Mouse (Mus musculus) heart, postnatal 0 days (tissue): ENCODE measurements around the gene Stard8. TPM values are rescaled to one million over a fixed set of nuclear protein-coding genes. Genes with fewer than 3 reads are reported as not detected.

Experiments used
- ATAC-seq: fragments of 200-750 bp; cut with Nextera tagmentation; 2 replicates; pipeline ENCODE4 v1.8.0; 2017; ENCODE audit warnings: low read depth, moderate number of reproducible peaks, moderate library complexity; ENCODE audit not compliant: insufficient read depth
- DNase-seq: peaks from one replicate; pipeline ENCODE4 v3.0.0-alpha.2; 2016; ENCODE audit warnings: low spot score
- H3K27ac ChIP-seq: fragments of 300-500 bp; sonication (generic); 2 replicates; pipeline ENCODE4 v1.5.1; 2014; ENCODE audit warnings: low read depth, mild to moderate bottlenecking
- H3K27me3 ChIP-seq: fragments of 300-500 bp; sonication (generic); 2 replicates; pipeline ENCODE4 v1.6.1; 2014; ENCODE audit warnings: low read length, mixed read lengths; ENCODE audit not compliant: control insufficient read depth, insufficient read depth
- H3K36me3 ChIP-seq: fragments of 300-500 bp; sonication (generic); replicated peaks from 2 replicates; pipeline ENCODE4 v1.6.1; 2014; ENCODE audit warnings: low read length, mixed read lengths; ENCODE audit not compliant: control insufficient read depth, insufficient read depth
- H3K4me1 ChIP-seq: fragments of 300-500 bp; sonication (generic); 2 replicates; pipeline ENCODE4 v1.6.1; 2014; ENCODE audit warnings: antibody characterized with exemption; ENCODE audit not compliant: control insufficient read depth, insufficient read depth
- H3K4me2 ChIP-seq: fragments of 300-500 bp; sonication (generic); 2 replicates; pipeline ENCODE4 v1.6.1; 2014; ENCODE audit warnings: low read depth, mild to moderate bottlenecking, low read length, moderate library complexity
- H3K4me3 ChIP-seq: fragments of 300-500 bp; sonication (generic); 2 replicates; pipeline ENCODE4 v1.5.1; 2014; ENCODE audit warnings: low read depth, low read length
- H3K9ac ChIP-seq: fragments of 300-500 bp; sonication (generic); replicated peaks from 2 replicates; pipeline ENCODE4 v1.6.1; 2014; ENCODE audit warnings: low read depth, low read length, mixed read lengths
- H3K9me3 ChIP-seq: fragments of 300-500 bp; sonication (generic); replicated peaks from 2 replicates; pipeline ENCODE4 v1.6.1; 2016; ENCODE audit warnings: low read length; ENCODE audit not compliant: control insufficient read depth
- CTCF ChIP-seq: IDR thresholded peaks from 2 replicates; pipeline ENCODE4 v1.5.1; 2016; ENCODE audit warnings: antibody characterized with exemption, control low read depth, low read depth
- EP300 ChIP-seq: IDR thresholded peaks from 2 replicates; pipeline ENCODE4 v1.6.1; 2016; ENCODE audit warnings: antibody characterized with exemption, low read depth
- WGBS: fragments of 180-500 bp; shearing (Covaris S2); extraction: QIAGEN DNeasy Blood & Tissue Kit; methylation state at CpG from one replicate; pipeline ENCODE4 v1.1.7; 2014; 5-methylcytosine and 5-hydroxymethylcytosine counted together
- polyA plus RNA-seq: library from polyadenylated mRNA; unstranded; fragments of >200 nt; fragmentation: Nextera tagmentation; extraction: Ambion mirVana; gene quantifications from 2 replicates; pipeline ENCODE4 v1.2.1, GENCODE M21; 2015
- total RNA-seq: library from RNA; depleted of rRNA; stranded (reverse); fragments of >200 nt; gene quantifications from 2 replicates; pipeline ENCODE4 v1.2.3, GENCODE M21; 2014; ENCODE audit warnings: low replicate concordance

Gene Stard8
- total and polyA plus RNA-seq, 2 experiments from 2014 or later, result 14.5 to 42.0 TPM

GRCm38 (mm10) chrX:99016987-99017386 is 13.9 kb downstream of the Stard8 start:
- ATAC-seq (no peak), DNase-seq (no peak)
- 46% methylated on average over 8 of the region's 8 CpGs for WGBS
- Histone ChIP-seq H3K27me3 (no peaks in the 10 kb centered on the region; the same call in 1 of the 2 replicates), H3K9me3 (no peaks in the 10 kb centered on the region), H3K27ac (no peak overlapping the region), H3K36me3 (no peaks in the 10 kb centered on the region), H3K4me1 (no peaks in the 10 kb centered on the region), H3K4me3 (no peak overlapping the region), H3K4me2 (no peak overlapping the region), H3K9ac (no peak overlapping the region)
- no peak for TF ChIP-seq CTCF
- TF ChIP-seq EP300, result no peak

- no peaks in the 10 kb centered on the region for H3K36me3 ChIP-seq
- DNase-seq (no peak), ATAC-seq (no peak)
- H3K9me3 ChIP-seq, result no peaks in the 10 kb centered on the region
- no peaks in the 10 kb centered on the region; the same call in 1 of the 2 replicates for H3K27me3 ChIP-seq
- no peaks in the 10 kb centered on the region for H3K4me1 ChIP-seq
- TF ChIP-seq CTCF (no peak), EP300 (no peak)
- 77% methylated on average over 6 of the region's 6 CpGs for WGBS
- H3K27ac ChIP-seq, result no peak overlapping the region
- H3K4me2 ChIP-seq, result no peak overlapping the region
- H3K9ac ChIP-seq, result no peak overlapping the region
- H3K4me3 ChIP-seq, result no peak overlapping the region
These were observed 14.8 kb downstream of the Stard8 start for GRCm38 (mm10) chrX:99017874-99018273.

- H3K36me3 ChIP-seq, result no peaks in the 10 kb centered on the region
- no peak overlapping the region for H3K4me2 ChIP-seq
- TF ChIP-seq CTCF (no peak), EP300 (no peak)
- no peaks in the 10 kb centered on the region for H3K4me1 ChIP-seq
- ATAC-seq (no peak), DNase-seq (no peak)
- no peak overlapping the region for H3K9ac ChIP-seq
- no peak overlapping the region for H3K27ac ChIP-seq
- no peak overlapping the region for H3K4me3 ChIP-seq
- H3K9me3 ChIP-seq, result no peaks in the 10 kb centered on the region
- 80% methylated on average over 4 of the region's 4 CpGs for WGBS
- no peaks in the 10 kb centered on the region; the same call in 1 of the 2 replicates for H3K27me3 ChIP-seq
These were observed 16.3 kb downstream of the Stard8 start for GRCm38 (mm10) chrX:99019303-99019702.

- H3K9me3 ChIP-seq, result no peaks in the 10 kb centered on the region
- no peaks in the 10 kb centered on the region for H3K36me3 ChIP-seq
- no peak overlapping the region for H3K4me3 ChIP-seq
- no peak overlapping the region for H3K9ac ChIP-seq
- TF ChIP-seq EP300, result no peak
- TF ChIP-seq CTCF, result no peak
- no peaks in the 10 kb centered on the region for H3K4me1 ChIP-seq
- DNase-seq, result no peak
- 57% methylated on average over 4 of the region's 4 CpGs for WGBS
- no peak overlapping the region for H3K4me2 ChIP-seq
- no peaks in the 10 kb centered on the region; the same call in 1 of the 2 replicates for H3K27me3 ChIP-seq
- H3K27ac ChIP-seq, result no peak overlapping the region
- ATAC-seq, result no peak
These were observed 17.2 kb downstream of the Stard8 start for GRCm38 (mm10) chrX:99020215-99020614.

GRCm38 (mm10) chrX:99021593-99021992 is 18.5 kb downstream of the Stard8 start:
- ATAC-seq (no peak), DNase-seq (no peak)
- Histone ChIP-seq H3K9me3 (no peaks in the 10 kb centered on the region), H3K27me3 (no peaks in the 10 kb centered on the region; the same call in 1 of the 2 replicates), H3K4me2 (no peak overlapping the region), H3K4me1 (no peaks in the 10 kb centered on the region), H3K27ac (no peak overlapping the region), H3K36me3 (no peaks in the 10 kb centered on the region), H3K4me3 (no peak overlapping the region), H3K9ac (no peak overlapping the region)
- TF ChIP-seq EP300 (no peak), CTCF (no peak)
- 70% methylated on average over 2 of the region's 2 CpGs for WGBS

- Histone ChIP-seq H3K27ac (no peak overlapping the region), H3K36me3 (no peaks in the 10 kb centered on the region), H3K27me3 (no peaks in the 10 kb centered on the region), H3K4me3 (no peak overlapping the region), H3K9ac (no peak overlapping the region), H3K9me3 (no peaks in the 10 kb centered on the region), H3K4me2 (no peak overlapping the region), H3K4me1 (no peaks in the 10 kb centered on the region)
- DNase-seq (no peak), ATAC-seq (no peak)
- TF ChIP-seq CTCF, result no peak
- no peak for TF ChIP-seq EP300
- WGBS, result 83% methylated on average over 1 of the region's 1 CpGs
These were observed 20.9 kb downstream of the Stard8 start for GRCm38 (mm10) chrX:99023951-99024350.
